Mouse (Mus musculus): ENCODE measurements around the gene Zap70.

The Zap70 gene

GRCm38 (mm10) chr1:36830913-36831866, 69.6 kb downstream of the Zap70 start:
- DNase-seq (ENCODE audit: low read depth, low spot score) = no peak
